Mouse (Mus musculus): ENCODE data around the gene Ccl3.
A peak's percentile ranks its signal among the peaks of the same experiment; 100 is the strongest.

Gene Ccl3

DNA sequence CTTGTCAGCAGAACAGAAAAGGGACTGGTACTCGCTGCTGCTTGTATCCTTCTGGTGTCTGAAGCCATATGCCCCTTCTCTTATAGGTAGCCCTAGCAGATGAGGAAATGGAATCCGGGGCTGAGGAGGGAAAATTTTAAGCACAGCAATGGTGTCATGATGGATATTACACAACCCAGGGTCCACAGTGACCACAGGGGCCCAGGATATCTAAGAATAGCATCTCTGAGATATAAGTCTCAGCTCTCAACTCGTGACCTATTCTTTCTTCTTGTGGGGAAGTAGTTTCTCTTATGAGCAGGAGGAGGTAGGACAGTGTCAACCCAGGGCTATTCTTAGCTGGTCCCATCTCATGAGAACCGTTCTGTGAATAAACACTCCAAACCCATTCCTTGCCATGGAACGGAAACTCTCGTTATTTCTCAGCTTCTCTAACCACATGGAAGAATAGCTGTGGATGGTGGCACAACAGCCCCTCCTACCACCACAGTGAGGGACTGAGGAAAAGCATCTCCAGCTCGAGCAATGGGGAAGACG, at the start of gene Ccl3:
TSS of gene Ccl3 (minus strand) at position 51 of the 537 bp plus-strand sequence.
- DNase-seq (ENCODE audit: low read depth), result peak; percentile 33

- DNase-seq (ENCODE audit: low read depth), result no peak
These were observed 42.9 kb upstream of the Ccl3 start for GRCm38 (mm10) chr11:83692008-83692407.

DNA sequence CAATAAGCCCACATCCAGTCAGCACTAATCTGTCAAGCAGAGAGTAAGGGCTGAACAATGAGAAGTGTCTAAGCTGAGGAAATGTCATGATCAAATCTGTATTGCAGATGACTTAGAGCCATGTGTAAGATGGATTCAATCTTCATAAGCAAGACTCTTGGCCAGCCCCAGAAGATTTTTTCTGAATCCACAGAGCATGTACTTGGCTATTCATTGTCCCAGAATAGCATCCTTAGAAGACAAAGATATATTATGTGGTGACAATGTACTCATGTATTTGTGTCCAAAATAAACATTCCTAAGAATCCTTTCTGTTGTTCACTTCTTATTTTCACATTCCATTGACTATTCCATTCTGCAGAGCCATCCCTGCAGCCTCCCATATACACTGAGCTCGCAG, 40.8 kb upstream of the Ccl3 start:
- DNase-seq (ENCODE audit: low read depth), result no peak

DNA sequence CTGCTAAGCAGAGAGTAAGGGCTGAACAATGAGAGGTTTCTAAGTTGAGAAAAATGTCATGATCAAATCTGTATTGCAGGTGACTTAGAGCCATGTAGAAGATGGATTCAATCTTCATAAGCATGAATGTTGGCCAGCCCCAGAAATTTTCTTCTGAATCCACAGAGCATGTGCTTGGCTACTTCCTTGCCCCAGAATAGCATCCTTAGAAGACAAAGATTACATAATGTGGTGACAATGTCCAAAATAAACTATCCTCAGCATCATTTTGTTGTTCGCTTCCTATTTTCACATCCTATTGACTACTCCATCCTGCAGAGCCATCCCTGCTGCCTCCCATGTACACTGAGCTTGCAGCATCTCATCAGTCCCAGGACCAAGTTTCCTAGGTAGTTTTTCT, 26.5 kb upstream of the Ccl3 start:
- no peak for DNase-seq (ENCODE audit: low read depth)

GRCm38 (mm10) chr11:83671743-83672142, 22.6 kb upstream of the Ccl3 start:
- no peak for DNase-seq (ENCODE audit: low read depth)

DNA sequence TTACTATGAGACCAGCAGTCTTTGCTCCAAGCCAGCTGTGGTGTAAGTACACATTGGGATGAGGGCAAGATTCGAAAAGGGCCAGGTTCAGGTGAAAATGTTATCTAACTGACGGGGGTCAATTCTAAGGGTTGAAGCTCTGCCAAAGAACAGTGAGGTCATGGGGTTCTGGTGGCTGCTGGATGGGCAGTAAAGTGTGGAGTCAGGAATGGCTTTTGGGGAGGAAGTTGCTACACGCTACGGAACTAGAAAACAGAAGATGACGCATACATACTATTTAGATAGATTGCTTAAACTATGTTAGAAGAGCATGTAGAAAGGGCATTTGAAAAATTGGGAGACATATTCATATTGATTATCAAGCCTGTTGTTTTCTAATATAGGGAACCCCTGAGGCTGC, 14.4 kb upstream of the Ccl3 start:
- DNase-seq (ENCODE audit: low read depth), result no peak

GRCm38 (mm10) chr11:83662204-83662603, 13.0 kb upstream of the Ccl3 start, which contains the start of gene Ccl4:
Gene Ccl4, plus strand, starts transcription at chr11:83662584.
- no peak for DNase-seq (ENCODE audit: low read depth)

GRCm38 (mm10) chr11:83658797-83659196, 9.6 kb upstream of the Ccl3 start:
- no peak for DNase-seq (ENCODE audit: low read depth)

DNA sequence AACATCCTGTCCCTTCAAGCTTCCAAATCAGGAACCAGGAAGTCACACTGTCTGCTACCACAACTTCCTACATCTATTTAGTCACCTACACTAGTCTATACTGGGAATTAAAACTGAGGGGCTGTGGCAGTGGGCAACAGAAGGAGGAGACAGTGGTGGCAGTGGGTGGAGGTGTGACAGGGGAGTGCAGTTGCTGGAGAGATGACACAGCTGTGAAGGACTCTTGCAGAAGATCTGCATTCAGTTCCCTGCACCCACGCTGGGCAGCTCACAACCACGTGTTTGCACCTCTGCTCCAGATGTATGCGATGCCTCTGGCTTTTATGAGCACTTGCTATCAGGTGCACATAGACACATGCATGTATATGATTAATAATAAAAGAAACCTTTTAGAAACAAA, 8.4 kb upstream of the Ccl3 start:
- DNase-seq (ENCODE audit: low read depth), result no peak

- no peak for DNase-seq (ENCODE audit: low read depth)
These were observed 5.5 kb upstream of the Ccl3 start for GRCm38 (mm10) chr11:83654606-83655005.

- DNase-seq (ENCODE audit: low read depth), result no peak
These were observed 2.6 kb downstream of the Ccl3 start for GRCm38 (mm10) chr11:83646356-83647149.

- no peak for DNase-seq (ENCODE audit: low read depth)
These were observed 3.6 kb downstream of the Ccl3 start, which contains the start of gene Rpl9-ps1 for GRCm38 (mm10) chr11:83645521-83645920. Gene Rpl9-ps1, minus strand, starts transcription at chr11:83645621.

DNA sequence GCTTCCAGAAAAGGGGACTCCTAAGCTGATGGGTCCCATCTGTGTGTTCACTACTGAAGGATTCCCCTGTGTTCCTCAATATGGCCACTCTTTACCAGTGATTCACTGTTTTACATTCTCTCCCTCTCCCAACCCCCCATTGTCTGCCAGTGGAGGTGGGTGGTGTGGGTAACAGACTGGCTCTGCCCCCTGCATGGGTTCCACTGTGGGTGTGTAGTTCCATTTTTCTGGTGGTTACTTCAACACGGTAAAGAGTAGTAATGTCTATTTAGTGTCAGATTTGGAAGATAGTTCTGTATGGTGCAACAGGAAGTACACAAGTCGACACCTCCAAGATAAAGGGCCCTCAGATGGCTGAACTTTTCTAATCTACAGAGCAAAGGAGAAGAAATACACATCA, 7.9 kb downstream of the Ccl3 start:
- DNase-seq (ENCODE audit: low read depth), result no peak

DNA sequence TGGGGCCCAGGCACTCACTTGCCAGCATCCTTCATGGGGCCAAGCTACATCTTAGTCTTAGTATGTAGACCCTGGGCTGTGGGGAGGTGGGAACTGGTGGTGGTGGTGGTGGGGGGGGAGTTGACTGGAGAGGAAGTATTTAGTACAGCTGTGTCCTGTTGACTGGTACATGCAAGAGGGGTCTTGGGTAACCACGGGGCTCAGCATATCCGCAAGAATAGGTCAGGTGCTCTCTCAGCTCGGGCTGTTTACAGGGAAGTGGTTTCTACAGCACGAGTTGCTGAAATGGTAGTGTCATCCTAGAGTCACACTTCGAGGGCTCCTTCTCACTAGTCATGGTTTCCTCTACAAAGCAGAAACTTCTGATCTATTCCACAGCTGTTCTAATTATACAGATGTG, 9.0 kb downstream of the Ccl3 start:
- DNase-seq (ENCODE audit: low read depth), result no peak

GRCm38 (mm10) chr11:83639533-83639932, 9.6 kb downstream of the Ccl3 start:
- no peak for DNase-seq (ENCODE audit: low read depth)

GRCm38 (mm10) chr11:83638934-83639333, 10.2 kb downstream of the Ccl3 start:
- DNase-seq (ENCODE audit: low read depth), result no peak

DNA sequence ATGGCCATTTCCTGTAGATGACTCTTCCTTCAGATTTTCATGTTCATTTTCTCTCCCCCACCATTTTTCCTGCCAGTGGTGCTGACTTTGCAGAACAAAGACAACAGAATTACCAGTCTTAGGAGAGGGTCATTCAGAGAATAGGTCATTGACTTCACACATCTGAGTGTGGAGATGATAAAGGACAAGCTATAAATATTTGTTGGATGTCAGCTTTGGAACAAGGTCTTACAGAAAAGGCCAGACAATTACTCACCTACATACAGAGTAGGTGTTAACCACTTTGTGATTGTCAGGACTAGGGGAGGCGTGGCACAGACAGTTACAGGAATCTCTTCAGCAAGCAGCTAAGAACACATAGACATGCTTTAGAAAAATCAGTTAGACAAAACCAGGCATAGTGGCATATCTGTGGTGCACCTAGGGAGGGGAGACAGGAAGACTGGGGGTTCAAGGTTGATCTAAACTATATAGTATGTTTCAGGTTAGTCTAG, 12.4 kb downstream of the Ccl3 start:
- no peak for DNase-seq (ENCODE audit: low read depth)

DNA sequence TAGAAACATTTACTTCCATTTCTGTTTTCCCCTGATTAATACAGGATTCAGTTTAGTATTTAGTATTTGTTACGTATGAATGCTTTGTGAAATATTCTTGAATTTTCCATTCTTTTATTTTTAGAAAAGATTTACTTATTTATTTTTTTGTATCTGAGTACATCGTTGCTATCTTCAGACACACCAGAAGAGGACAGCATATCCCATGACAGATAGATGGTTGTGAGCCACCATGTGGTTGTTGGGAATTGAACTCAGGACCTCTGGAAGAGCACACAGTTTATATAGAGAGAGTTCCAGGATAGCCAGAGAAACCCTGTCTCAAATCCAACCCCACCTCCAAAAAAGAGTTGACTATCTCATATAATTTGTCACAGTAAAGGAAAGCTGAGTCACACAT, 14.3 kb downstream of the Ccl3 start:
- DNase-seq (ENCODE audit: low read depth), result no peak

DNA sequence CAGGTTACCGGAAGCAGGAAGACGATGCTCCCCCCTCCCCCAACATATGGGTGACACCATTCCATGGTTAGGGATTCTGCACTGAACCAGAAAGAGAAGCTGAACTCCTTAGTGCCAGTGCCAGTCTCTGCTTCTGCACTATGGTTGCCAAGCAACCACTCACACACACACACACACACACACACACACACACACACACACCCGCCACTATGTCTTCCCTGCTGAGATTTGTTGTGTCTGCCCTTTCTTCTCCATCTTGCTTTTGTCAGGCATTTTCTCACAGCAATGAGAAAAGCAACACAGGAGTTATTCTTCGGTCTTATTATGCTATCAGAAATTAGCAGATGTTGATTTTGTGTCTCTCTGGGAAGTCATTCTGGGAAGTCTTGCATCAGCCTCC, 14.7 kb downstream of the Ccl3 start:
- no peak for DNase-seq (ENCODE audit: low read depth)

DNA sequence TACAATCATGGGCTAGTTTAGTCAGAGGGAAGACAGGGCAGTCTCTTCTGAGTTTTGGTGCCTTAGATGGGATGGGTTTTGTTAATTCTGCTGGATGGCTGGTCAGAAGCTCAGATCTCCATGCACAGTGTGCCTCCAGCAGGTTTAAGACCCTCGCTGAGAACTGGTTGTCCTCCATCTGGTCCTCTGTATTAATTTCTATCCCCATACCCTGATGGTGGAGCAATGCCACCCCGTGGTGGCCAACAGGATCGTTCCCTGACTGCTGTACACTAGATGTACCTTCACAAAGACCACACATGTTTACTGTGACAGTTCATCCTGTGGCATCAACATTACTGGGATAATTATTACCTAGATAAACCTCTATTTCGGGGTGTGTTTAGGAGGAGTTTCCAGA, 16.4 kb downstream of the Ccl3 start:
- DNase-seq (ENCODE audit: low read depth), result no peak

DNA sequence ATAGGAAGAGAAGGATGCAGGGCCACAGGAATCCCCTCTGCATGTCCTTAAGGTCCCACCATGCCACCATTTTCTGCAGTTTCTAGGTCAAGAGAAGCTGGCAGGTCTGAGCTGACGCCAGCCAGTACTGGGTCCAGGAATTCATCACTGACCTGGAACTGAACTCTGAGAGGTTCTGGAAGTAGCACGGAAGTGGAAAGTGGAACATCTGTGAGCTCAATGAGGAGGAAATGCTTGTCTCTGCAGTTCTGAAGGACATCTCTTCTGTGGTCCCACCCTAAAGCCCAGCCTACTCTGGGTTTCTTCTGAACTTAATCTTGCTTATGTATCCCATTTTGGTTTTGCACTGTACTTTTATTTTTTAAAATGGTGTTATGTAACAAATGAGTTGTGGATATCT, 18.1 kb downstream of the Ccl3 start:
- no peak for DNase-seq (ENCODE audit: low read depth)

DNA sequence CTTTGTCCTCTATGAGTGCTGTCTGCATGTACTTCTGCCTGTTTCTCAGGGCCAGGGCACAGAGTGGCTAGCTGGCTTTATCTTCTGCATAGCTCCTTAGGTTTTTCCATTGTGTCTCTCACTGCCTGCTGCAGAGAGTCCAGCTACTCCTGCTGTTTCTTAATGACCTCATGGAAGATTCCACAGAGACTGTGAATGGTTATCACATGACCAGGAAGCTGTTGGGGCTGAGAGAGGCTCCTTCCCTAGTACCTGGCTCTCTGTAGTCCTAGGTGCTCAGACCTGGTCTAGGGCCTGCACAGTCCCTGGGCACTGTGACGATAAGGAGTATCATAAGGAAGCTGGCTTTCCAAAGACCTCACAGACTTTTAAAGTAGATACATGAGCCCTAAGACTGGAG, 18.5 kb downstream of the Ccl3 start:
- no peak for DNase-seq (ENCODE audit: low read depth)

GRCm38 (mm10) chr11:83628808-83629207, 20.3 kb downstream of the Ccl3 start:
- DNase-seq (ENCODE audit: low read depth), result no peak

- no peak for DNase-seq (ENCODE audit: low read depth)
These were observed 25.6 kb downstream of the Ccl3 start for GRCm38 (mm10) chr11:83623586-83623985.

Measured in c-Kit-positive CD71-negative TER-119-negative erythroid progenitor cells, embryonic 14.5 days (primary cell).